Mouse (Mus musculus): ENCODE data around the gene Epgn. TPM values are rescaled to one million over a fixed set of nuclear protein-coding genes. Genes with fewer than 3 reads are reported as not detected.

Epgn gene
- polyA plus RNA-seq, 1 experiment, result not detected

DNA sequence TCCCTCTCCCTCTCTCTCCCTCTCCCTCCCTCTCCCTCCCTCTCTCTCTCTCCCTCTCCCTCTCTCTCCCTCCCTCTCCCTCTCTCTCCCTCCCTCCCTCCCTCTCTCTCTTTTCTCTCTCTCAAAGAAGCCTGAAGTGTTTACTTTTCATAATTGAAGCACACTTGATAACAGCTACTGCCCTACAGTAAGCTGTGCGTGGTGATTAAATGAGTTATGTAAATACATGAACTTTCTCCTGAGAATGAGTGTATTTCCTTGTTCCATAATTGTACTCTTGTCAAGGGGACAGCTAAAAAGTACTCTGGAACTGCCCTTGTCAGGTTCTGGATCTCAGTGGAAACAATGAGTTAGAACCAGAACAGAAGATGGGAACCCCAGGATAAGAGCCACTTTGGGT lies 576 bp downstream of the Epgn start:
- Histone ChIP-seq H3K27ac (ENCODE audit: insufficient read depth, low read depth, low read length) (no peak overlapping the region), H3K4me3 (ENCODE audit: insufficient read depth, low read depth, low read length) (no peak overlapping the region), H3K27me3 (replicated peaks; ENCODE audit: control insufficient read depth, insufficient read depth, low read length) (no peaks in the 10 kb centered on the region), H3K4me1 (ENCODE audit: control insufficient read depth, insufficient read depth, low read length) (no peaks in the 10 kb centered on the region), H3K36me3 (ENCODE audit: control insufficient read depth, insufficient read depth, low read length) (no peaks in the 10 kb centered on the region)
- no peak for DNase-seq
- TF ChIP-seq CTCF (conservative IDR thresholded peaks at IDR 0.05; ENCODE audit: insufficient read depth, insufficient read length, low read depth, low read length) (no peak), POLR2A (IDR thresholded peaks at IDR 0.05; ENCODE audit: low read depth, low read length) (no peak)
- 68% methylated on average over 1 of the region's 1 CpGs for WGBS

DNA sequence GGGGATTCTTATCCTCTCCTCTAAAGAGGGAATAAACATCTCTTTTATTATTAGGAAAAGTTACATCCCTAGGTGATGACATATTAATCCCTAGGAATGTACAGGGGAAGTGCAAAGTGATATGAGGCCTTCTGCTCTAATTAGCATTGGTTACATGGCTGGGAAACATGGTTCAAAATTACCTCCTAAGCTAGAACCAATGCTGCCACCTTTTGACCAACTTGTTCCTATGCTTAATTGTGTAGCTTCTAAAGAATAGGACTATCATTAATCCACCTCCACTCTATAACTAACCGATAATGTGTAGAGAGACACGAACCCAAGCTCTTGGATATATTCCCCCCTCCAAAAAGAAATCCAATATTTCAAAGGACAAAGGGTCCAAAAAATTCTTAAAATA lies 3.4 kb downstream of the Epgn start:
- Histone ChIP-seq H3K4me1 (ENCODE audit: control insufficient read depth, insufficient read depth, low read length) (no peaks in the 10 kb centered on the region), H3K27ac (ENCODE audit: insufficient read depth, low read depth, low read length) (no peak overlapping the region), H3K36me3 (ENCODE audit: control insufficient read depth, insufficient read depth, low read length) (no peaks in the 10 kb centered on the region), H3K4me3 (ENCODE audit: insufficient read depth, low read depth, low read length) (no peak overlapping the region), H3K27me3 (replicated peaks; ENCODE audit: control insufficient read depth, insufficient read depth, low read length) (no peaks in the 10 kb centered on the region)
- DNase-seq, result peak; percentile 7
- no peak for TF ChIP-seq CTCF (conservative IDR thresholded peaks at IDR 0.05; ENCODE audit: insufficient read depth, insufficient read length, low read depth, low read length)
- no peak for TF ChIP-seq POLR2A (IDR thresholded peaks at IDR 0.05; ENCODE audit: low read depth, low read length)
- WGBS, result 86% methylated on average over 2 of the region's 2 CpGs

DNA sequence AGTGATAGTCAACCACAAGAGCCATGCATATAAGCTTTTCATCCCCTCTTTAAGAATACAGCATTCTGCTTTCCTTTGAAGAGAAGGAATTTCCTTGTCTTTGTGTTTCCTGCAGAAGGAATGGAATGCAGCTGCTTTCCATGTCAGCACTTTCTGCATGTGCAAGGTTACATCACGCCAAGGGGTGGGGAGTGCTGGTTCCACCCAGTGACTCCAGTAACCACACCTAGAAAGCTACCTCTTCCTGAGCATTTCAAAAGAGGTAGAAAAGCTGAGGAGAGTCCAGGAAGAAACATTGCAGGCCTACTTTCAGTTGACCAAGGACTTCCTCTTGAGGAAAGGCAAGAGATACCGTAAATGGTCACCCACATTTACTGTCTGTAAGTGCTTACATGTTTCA lies 8.1 kb downstream of the Epgn start:
- H3K4me1 ChIP-seq (ENCODE audit: control insufficient read depth, insufficient read depth, low read length), result no peaks in the 10 kb centered on the region
- no peaks in the 10 kb centered on the region for H3K27me3 ChIP-seq (replicated peaks; ENCODE audit: control insufficient read depth, insufficient read depth, low read length)
- H3K4me3 ChIP-seq (ENCODE audit: insufficient read depth, low read depth, low read length), result no peak overlapping the region
- no peak for DNase-seq
- no peak overlapping the region for H3K27ac ChIP-seq (ENCODE audit: insufficient read depth, low read depth, low read length)
- TF ChIP-seq POLR2A (IDR thresholded peaks at IDR 0.05; ENCODE audit: low read depth, low read length), result no peak
- no peak for TF ChIP-seq CTCF (conservative IDR thresholded peaks at IDR 0.05; ENCODE audit: insufficient read depth, insufficient read length, low read depth, low read length)
- no peaks in the 10 kb centered on the region for H3K36me3 ChIP-seq (ENCODE audit: control insufficient read depth, insufficient read depth, low read length)
- 49% methylated on average over 2 of the region's 2 CpGs for WGBS

DNA sequence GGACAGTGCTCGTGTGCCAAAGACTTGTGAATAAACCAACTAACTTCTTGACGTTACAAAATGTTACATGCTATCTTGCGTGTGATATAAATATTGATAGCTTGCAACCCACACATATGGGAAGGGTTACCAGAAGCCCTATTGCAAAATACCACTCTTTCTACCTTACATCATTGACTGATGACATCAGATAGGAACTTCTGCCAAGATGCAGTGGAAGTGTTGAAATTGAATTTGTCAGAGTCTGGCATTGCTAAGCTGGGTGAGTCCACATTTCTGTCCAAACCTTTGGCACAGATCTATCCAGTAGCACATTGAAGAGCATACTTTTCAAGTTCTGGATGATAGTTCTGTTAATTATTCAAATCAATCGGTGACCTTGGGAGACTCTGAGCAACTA lies 9.4 kb downstream of the Epgn start:
- TF ChIP-seq CTCF (conservative IDR thresholded peaks at IDR 0.05; ENCODE audit: insufficient read depth, insufficient read length, low read depth, low read length) (no peak), POLR2A (IDR thresholded peaks at IDR 0.05; ENCODE audit: low read depth, low read length) (no peak)
- Histone ChIP-seq H3K36me3 (ENCODE audit: control insufficient read depth, insufficient read depth, low read length) (no peaks in the 10 kb centered on the region), H3K4me1 (ENCODE audit: control insufficient read depth, insufficient read depth, low read length) (no peaks in the 10 kb centered on the region), H3K4me3 (ENCODE audit: insufficient read depth, low read depth, low read length) (no peak overlapping the region), H3K27ac (ENCODE audit: insufficient read depth, low read depth, low read length) (no peak overlapping the region), H3K27me3 (replicated peaks; ENCODE audit: control insufficient read depth, insufficient read depth, low read length) (no peaks in the 10 kb centered on the region)
- peak; percentile 5 for DNase-seq
- WGBS, result 89% methylated on average over 4 of the region's 4 CpGs

DNA sequence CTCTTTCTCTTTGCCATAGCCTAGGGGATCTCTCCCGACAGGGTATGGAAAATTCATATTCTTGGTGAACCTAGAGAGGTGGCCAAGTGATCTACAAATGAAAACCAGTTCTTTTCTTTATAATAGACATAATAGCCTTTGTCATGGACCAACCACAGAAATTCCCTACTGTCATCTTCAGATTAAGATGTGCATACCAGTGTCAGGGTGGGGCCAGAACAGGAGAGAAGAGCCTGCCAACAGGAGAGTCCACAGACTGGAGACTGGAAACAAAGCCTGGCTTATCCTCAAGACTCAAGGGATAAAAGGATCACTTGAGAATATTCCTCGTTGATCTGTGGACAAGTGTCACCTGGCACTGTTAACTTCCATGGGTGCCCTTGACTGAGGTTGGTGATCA lies 10.5 kb downstream of the Epgn start:
- Histone ChIP-seq H3K36me3 (ENCODE audit: control insufficient read depth, insufficient read depth, low read length) (no peaks in the 10 kb centered on the region), H3K27me3 (replicated peaks; ENCODE audit: control insufficient read depth, insufficient read depth, low read length) (no peaks in the 10 kb centered on the region), H3K4me1 (ENCODE audit: control insufficient read depth, insufficient read depth, low read length) (no peaks in the 10 kb centered on the region), H3K27ac (ENCODE audit: insufficient read depth, low read depth, low read length) (no peak overlapping the region), H3K4me3 (ENCODE audit: insufficient read depth, low read depth, low read length) (no peak overlapping the region)
- TF ChIP-seq CTCF (conservative IDR thresholded peaks at IDR 0.05; ENCODE audit: insufficient read depth, insufficient read length, low read depth, low read length), result no peak
- TF ChIP-seq POLR2A (IDR thresholded peaks at IDR 0.05; ENCODE audit: low read depth, low read length), result no peak
- 71% methylated on average over 2 of the region's 2 CpGs for WGBS
- no peak for DNase-seq

DNA sequence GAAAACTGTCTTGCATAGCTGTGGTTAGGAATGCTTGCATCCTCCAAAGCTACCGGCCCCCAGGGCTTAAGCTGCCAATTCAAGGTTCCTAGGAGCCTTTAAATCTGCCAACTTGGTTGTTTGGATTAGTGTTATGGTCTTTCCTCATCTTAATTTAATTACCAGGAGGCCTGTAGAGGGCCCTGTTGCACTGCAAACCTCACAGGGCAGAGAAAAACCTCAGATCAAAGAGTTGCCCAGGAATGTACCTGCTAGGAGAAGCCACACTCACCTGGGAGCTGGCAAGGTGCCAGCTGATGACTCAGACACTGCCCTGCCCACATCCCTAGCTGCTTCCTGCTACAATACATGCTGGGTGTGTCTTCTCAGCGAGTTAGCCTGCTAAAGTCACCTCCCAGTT lies 11.3 kb downstream of the Epgn start:
- TF ChIP-seq CTCF (conservative IDR thresholded peaks at IDR 0.05; ENCODE audit: insufficient read depth, insufficient read length, low read depth, low read length) (peak; percentile 47), POLR2A (IDR thresholded peaks at IDR 0.05; ENCODE audit: low read depth, low read length) (no peak)

DNA sequence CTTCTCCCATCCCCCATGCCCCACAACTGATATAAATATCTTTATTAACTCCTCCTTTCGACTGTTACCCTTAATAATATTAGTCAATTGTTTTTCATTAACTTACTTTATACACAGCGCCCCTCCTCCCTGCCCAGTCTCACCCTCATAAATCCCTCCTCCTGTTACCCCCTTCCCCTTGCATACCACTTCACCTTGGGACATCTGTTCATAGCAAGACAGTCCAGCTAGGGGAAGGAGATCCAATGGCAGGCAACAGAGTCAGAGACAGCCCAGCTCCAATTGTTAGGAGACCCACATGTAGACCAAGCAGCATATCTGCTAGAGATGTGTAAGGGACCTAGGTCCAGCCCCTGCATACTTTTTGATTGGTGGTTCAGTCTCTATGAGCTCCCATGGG lies 11.7 kb downstream of the Epgn start:
- H3K36me3 ChIP-seq (ENCODE audit: control insufficient read depth, insufficient read depth, low read length), result no peaks in the 10 kb centered on the region
- no peak overlapping the region for H3K4me3 ChIP-seq (ENCODE audit: insufficient read depth, low read depth, low read length)
- DNase-seq, result no peak
- no peak overlapping the region for H3K27ac ChIP-seq (ENCODE audit: insufficient read depth, low read depth, low read length)
- H3K27me3 ChIP-seq (replicated peaks; ENCODE audit: control insufficient read depth, insufficient read depth, low read length), result no peaks in the 10 kb centered on the region
- WGBS, result 68% methylated on average over 2 of the region's 2 CpGs
- H3K4me1 ChIP-seq (ENCODE audit: control insufficient read depth, insufficient read depth, low read length), result no peaks in the 10 kb centered on the region
- TF ChIP-seq POLR2A (IDR thresholded peaks at IDR 0.05; ENCODE audit: low read depth, low read length) (no peak), CTCF (conservative IDR thresholded peaks at IDR 0.05; ENCODE audit: insufficient read depth, insufficient read length, low read depth, low read length) (no peak)

More for the DNA sequence above, 11.3 kb downstream of the Epgn start:
- DNase-seq, result peak; percentile 25
- 7% methylated on average over 2 of the region's 2 CpGs for WGBS
- Histone ChIP-seq H3K4me1 (ENCODE audit: control insufficient read depth, insufficient read depth, low read length) (no peaks in the 10 kb centered on the region), H3K4me3 (ENCODE audit: insufficient read depth, low read depth, low read length) (no peak overlapping the region), H3K36me3 (ENCODE audit: control insufficient read depth, insufficient read depth, low read length) (no peaks in the 10 kb centered on the region), H3K27me3 (replicated peaks; ENCODE audit: control insufficient read depth, insufficient read depth, low read length) (no peaks in the 10 kb centered on the region), H3K27ac (ENCODE audit: insufficient read depth, low read depth, low read length) (no peak overlapping the region)

DNA sequence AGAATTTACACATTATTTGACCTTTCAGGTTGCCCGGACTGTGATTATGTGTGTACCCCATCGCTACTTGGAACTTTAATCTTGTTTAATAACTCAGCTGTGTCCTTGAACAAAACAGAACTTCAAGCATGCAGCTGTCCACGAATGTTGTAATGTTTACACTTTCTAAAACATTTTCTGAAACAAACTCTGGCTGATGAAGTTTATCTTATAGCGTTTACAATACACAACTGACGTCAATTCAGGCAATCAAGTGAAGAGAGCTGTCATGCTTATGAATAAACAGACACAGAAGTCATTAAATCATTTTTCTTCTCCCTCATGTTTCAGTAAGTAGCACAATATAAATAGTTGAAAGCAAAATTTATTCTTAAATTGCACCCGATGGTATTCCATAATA lies 20.7 kb downstream of the Epgn start:
- no peak for DNase-seq
- H3K27ac ChIP-seq (ENCODE audit: insufficient read depth, low read depth, low read length), result no peak overlapping the region
- TF ChIP-seq POLR2A (IDR thresholded peaks at IDR 0.05; ENCODE audit: low read depth, low read length) (no peak), CTCF (conservative IDR thresholded peaks at IDR 0.05; ENCODE audit: insufficient read depth, insufficient read length, low read depth, low read length) (no peak)
- no peaks in the 10 kb centered on the region for H3K36me3 ChIP-seq (ENCODE audit: control insufficient read depth, insufficient read depth, low read length)
- no peak overlapping the region for H3K4me3 ChIP-seq (ENCODE audit: insufficient read depth, low read depth, low read length)
- H3K4me1 ChIP-seq (ENCODE audit: control insufficient read depth, insufficient read depth, low read length), result no peaks in the 10 kb centered on the region
- H3K27me3 ChIP-seq (replicated peaks; ENCODE audit: control insufficient read depth, insufficient read depth, low read length), result no peaks in the 10 kb centered on the region
- WGBS, result 60% methylated on average over 6 of the region's 6 CpGs

Data from kidney, adult 2 months (tissue).